Comparison of ENCODE assay signal across 16 mouse cellular contexts in the genomic region with DNA sequence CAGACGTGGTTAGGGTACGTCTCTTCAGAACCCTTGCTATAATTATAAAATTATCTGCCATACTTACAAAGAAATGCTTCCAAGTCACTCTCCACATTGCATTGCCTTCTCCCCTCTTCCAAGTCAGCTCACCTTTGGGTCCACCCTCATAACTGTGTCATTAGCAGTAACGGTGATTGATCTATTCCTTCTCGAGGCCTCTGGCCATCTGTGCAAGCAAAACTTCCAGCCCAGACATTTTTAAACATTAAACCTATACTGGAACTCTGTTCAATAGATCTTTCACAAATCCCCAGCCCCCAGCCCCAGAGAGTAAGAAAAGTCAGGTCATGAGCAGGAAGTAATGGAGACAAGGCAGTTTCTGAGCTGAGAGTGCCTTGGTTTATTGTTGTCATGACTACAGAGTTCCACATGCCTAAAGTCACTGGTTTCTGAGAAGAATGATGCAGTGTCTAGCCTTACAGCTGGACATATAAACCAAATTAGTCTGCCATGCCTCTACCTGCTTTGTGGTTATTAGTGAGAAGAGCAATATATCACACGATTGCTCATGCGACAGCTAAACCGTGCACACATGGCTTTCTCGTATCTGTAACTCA.
DNase-seq lines count a peak whose midpoint lies in the region; ATAC-seq and TF ChIP-seq lines count a peak whose summit lies in the region.
"Had no signal": no experiment of that assay in that cellular context is flagged by ENCODE, and none has a peak within 500 bp of the region (broad histone marks: within the 10 kb centered on the region; RNA-seq: fewer than 3 reads in every experiment).

No protein-coding gene starts in this region.

- WGBS in kidney, postnatal 0 days = 22% methylated on average over 8 of the region's 8 CpGs
- 62% methylated on average over 8 of the region's 8 CpGs for WGBS in hindbrain, embryonic 12.5 days

- TF ChIP-seq CTCF in kidney, postnatal 0 days (IDR thresholded peaks at IDR 0.05; ENCODE audit: low read depth) = no peak

- H3K36me3 ChIP-seq in kidney, postnatal 0 days (ENCODE audit: insufficient read depth, low read length) = no peaks in the 10 kb centered on the region
- no peaks in the 10 kb centered on the region for H3K36me3 ChIP-seq in hindbrain, embryonic 12.5 days
- H3K36me3 ChIP-seq: liver, embryonic 15.5 days; stomach, embryonic 15.5 days had no signal

- H3K27me3 ChIP-seq in kidney, postnatal 0 days (ENCODE audit: insufficient read depth, low read length) = no peaks in the 10 kb centered on the region
- H3K27me3 ChIP-seq in hindbrain, embryonic 12.5 days = no peaks in the 10 kb centered on the region
- H3K27me3 ChIP-seq: liver, embryonic 15.5 days; stomach, embryonic 15.5 days had no signal

- peak; percentile 73 for ATAC-seq in kidney, postnatal 0 days (replicated peaks; ENCODE audit: low FRiP score, low read depth)
- peak; percentile 46; the same call in 1 of the 2 replicates for ATAC-seq in hindbrain, embryonic 12.5 days (ENCODE audit: low FRiP score)
- ATAC-seq: CD4-positive, CD25-positive, alpha-beta regulatory T cell, adult 4 months; forebrain, embryonic 14.5 days had no signal

- H3K9me3 ChIP-seq in kidney, postnatal 0 days (replicated peaks; ENCODE audit: low read length) = no peaks in the 10 kb centered on the region
- H3K9me3 ChIP-seq in hindbrain, embryonic 12.5 days (replicated peaks) = no peaks in the 10 kb centered on the region
- H3K9me3 ChIP-seq: liver, embryonic 15.5 days; stomach, embryonic 15.5 days had no signal

- H3K9ac ChIP-seq in kidney, postnatal 0 days (ENCODE audit: low read depth, low read length) = no peak overlapping the region
- no peak overlapping the region for H3K9ac ChIP-seq in hindbrain, embryonic 12.5 days
- H3K9ac ChIP-seq: liver, embryonic 15.5 days; stomach, embryonic 15.5 days had no signal

- H3K4me1 ChIP-seq in kidney, postnatal 0 days (replicated peaks; ENCODE audit: insufficient read depth, low read length) = peaks cover 2% of the 10 kb centered on the region; the same call in 1 of the 2 replicates
- H3K4me1 ChIP-seq in hindbrain, embryonic 12.5 days = peaks cover 10% of the 10 kb centered on the region; the same call in 1 of the 2 replicates
- H3K4me1 ChIP-seq: liver, embryonic 15.5 days had no signal

- H3K27ac ChIP-seq in kidney, postnatal 0 days = no peak overlapping the region
- peak overlapping the region; percentile 49; the same call in 1 of the 2 replicates for H3K27ac ChIP-seq in hindbrain, embryonic 12.5 days
- H3K27ac ChIP-seq: liver, embryonic 15.5 days; stomach, embryonic 15.5 days had no signal

- no peak overlapping the region for H3K4me3 ChIP-seq in kidney, postnatal 0 days (replicated peaks; ENCODE audit: low read depth, low read length)
- H3K4me3 ChIP-seq in hindbrain, embryonic 12.5 days = no peak overlapping the region
- H3K4me3 ChIP-seq: liver, embryonic 15.5 days; stomach, embryonic 15.5 days had no signal

- no peak overlapping the region for H3K4me2 ChIP-seq in kidney, postnatal 0 days (ENCODE audit: low read length)
- no peak overlapping the region for H3K4me2 ChIP-seq in hindbrain, embryonic 12.5 days (replicated peaks)
- H3K4me2 ChIP-seq: liver, embryonic 15.5 days; stomach, embryonic 15.5 days had no signal

- peak; percentile 75 for DNase-seq in kidney, postnatal 0 days (ENCODE audit: low spot score)
- DNase-seq in kidney, postnatal 36 days = no peak
- DNase-seq in embryo, embryonic 11 days = peak; percentile 71
- peak; percentile 84 for DNase-seq in mesoderm, embryonic 11.5 days (ENCODE audit: low read depth, low spot score)
- no peak for DNase-seq in B cell, adult 2 months
- no peak for DNase-seq in spleen, postnatal 10 days (ENCODE audit: low spot score in 2 of 2)
- DNase-seq in T-cell, adult 2 months (ENCODE audit: low spot score) = no peak
- DNase-seq: adrenal gland, adult 2 months; kidney, adult 18-20 months; right cerebral cortex, postnatal 25 days; thymus, postnatal 4 days had no signal

Comparison
In these comparisons a context has a peak if more than half of its experiments do, and no peak if none do; other contexts are left out.
1. DNase-seq: peak in kidney, postnatal 0 days (single experiment), embryo, embryonic 11 days (single experiment) and mesoderm, embryonic 11.5 days (single experiment); none in kidney, postnatal 36 days (0 of 2), B cell, adult 2 months (0 of 2), spleen, postnatal 10 days (0 of 2) and T-cell, adult 2 months (single experiment).